Mouse (Mus musculus): ENCODE measurements at regions not wholly inside any gene's neighbourhood (a gene's known extent, or its start where the extent isn't known, plus 50 kb on each side); places are given as distances from the start of the nearest gene placed in this dataset.

DNA sequence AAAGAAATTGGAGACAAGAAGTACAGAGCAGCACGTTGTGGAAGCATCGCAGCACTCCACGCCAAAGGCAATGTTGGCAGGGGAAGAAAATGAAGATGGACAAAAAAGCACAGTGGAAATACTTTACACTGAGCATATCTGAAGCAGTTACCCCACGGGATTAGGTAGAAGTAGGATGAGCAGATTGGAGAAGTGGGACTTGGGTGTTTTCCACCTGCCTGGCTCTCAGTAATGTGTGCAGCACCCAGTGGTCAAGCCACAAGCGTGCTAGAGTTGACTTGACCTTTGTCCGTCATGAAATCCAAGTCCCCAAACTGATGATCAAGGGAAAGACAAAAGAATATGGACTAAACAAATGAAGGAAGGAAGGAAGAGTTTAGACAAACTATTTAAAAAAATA is 235.1 kb upstream of the Btg1 start:
- no peak overlapping the region for H3K4me2 ChIP-seq
- no peak overlapping the region for H3K4me3 ChIP-seq (replicated peaks)
- no peaks in the 10 kb centered on the region for H3K27me3 ChIP-seq (replicated peaks)
- no peaks in the 10 kb centered on the region for H3K36me3 ChIP-seq
- ATAC-seq (ENCODE audit: insufficient read depth, low FRiP score, low read depth), result no peak
- H3K9ac ChIP-seq, result no peak overlapping the region
- WGBS, result 82% methylated on average over 6 of the region's 6 CpGs
- H3K9me3 ChIP-seq, result no peaks in the 10 kb centered on the region
- H3K27ac ChIP-seq, result no peak overlapping the region
- no peaks in the 10 kb centered on the region for H3K4me1 ChIP-seq

DNA sequence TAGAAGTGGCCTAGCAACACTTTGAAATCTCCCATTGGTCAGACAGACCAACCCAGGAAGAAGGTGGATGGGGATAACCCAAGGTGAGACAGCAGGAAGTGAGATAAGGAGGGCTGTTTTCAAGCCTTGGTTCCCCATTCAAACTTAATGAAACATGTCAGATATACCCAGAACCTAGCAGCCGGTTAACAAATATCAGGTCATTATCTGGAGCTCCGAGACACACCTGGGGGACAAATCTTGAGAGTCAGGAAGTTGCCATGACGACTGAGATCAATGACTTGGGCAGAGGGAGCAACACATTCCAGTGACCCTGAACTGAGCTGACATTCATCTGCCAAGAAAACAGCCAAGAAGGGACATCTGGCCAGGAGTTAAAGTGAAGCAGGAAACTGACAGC is 225.1 kb upstream of the Btg1 start:
- Histone ChIP-seq H3K9me3 (no peaks in the 10 kb centered on the region), H3K4me3 (replicated peaks) (no peak overlapping the region), H3K4me2 (no peak overlapping the region), H3K36me3 (no peaks in the 10 kb centered on the region), H3K27ac (no peak overlapping the region), H3K4me1 (no peaks in the 10 kb centered on the region), H3K27me3 (replicated peaks) (no peaks in the 10 kb centered on the region), H3K9ac (no peak overlapping the region)
- no peak for ATAC-seq (ENCODE audit: insufficient read depth, low FRiP score, low read depth)
- 44% methylated on average over 3 of the region's 3 CpGs for WGBS

DNA sequence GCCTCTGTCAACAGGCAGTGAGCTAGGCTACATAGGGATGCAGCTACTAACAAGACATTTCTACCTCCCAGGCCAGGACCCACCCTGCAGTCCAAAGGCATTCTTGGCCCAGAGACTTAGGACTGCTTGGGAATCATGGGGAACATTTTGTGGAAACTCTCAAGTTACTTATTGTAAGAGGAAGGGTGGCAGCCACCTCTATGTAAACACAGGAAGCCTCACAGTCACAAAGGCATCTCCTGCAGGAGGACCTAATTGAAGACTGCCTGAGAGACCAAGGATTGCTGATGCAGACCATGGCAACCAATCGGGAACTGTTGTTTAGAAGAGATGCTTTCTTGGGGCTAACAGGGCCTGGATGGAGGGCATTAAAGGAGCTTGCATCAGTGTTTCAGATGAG is 224.0 kb upstream of the Btg1 start:
- H3K36me3 ChIP-seq, result no peaks in the 10 kb centered on the region
- H3K4me3 ChIP-seq (replicated peaks), result no peak overlapping the region
- H3K4me2 ChIP-seq, result no peak overlapping the region
- no peaks in the 10 kb centered on the region for H3K9me3 ChIP-seq
- no peak for ATAC-seq (ENCODE audit: insufficient read depth, low FRiP score, low read depth)
- 75% methylated on average over 1 of the region's 1 CpGs for WGBS
- no peak overlapping the region for H3K9ac ChIP-seq
- H3K4me1 ChIP-seq, result no peaks in the 10 kb centered on the region
- H3K27ac ChIP-seq, result no peak overlapping the region
- no peaks in the 10 kb centered on the region for H3K27me3 ChIP-seq (replicated peaks)

DNA sequence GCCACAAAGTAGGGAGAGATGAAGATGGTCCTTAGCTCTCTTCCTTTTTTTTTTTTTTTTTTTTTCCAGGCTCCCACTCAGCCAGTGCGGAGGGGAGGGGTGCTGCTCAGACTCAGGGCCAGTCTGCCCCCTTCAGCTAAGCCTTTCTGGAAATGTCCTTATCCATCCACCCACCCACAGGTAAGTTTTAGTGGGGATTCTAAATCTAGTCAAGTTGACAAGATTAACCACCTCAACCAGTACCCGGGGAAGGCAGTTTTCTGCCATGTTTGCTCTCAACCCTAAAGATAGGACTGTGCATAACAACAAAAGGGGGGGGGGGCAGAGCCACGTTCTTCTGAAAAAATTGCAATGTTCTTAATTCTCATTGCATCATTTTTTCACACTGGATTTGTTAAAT is 222.6 kb upstream of the Btg1 start:
- Histone ChIP-seq H3K4me2 (no peak overlapping the region), H3K27ac (no peak overlapping the region), H3K4me3 (replicated peaks) (no peak overlapping the region), H3K9ac (no peak overlapping the region), H3K27me3 (replicated peaks) (no peaks in the 10 kb centered on the region), H3K4me1 (no peaks in the 10 kb centered on the region), H3K36me3 (no peaks in the 10 kb centered on the region), H3K9me3 (no peaks in the 10 kb centered on the region)
- WGBS, result 80% methylated on average over 3 of the region's 3 CpGs
- no peak for ATAC-seq (ENCODE audit: insufficient read depth, low FRiP score, low read depth)

DNA sequence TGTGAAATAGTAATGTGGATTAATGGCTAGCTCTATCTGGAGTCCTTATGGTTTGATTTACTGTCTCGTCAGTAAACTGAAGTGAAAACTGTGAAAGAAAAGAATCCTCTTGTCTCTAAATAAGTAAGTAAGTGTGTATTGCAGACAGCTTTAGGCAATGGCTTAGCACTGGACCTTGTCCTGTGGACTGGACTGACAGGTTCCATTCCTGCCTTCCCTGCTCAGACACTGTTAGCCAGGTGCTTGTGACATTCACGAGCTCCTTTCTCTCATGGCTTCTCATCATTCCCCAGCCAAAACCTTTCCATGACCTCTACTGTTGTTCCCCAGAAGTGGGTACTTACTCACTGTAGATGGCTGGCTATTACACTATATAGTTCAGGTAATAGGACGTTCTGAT is 221.8 kb upstream of the Btg1 start:
- no peak for ATAC-seq (ENCODE audit: insufficient read depth, low FRiP score, low read depth)
- no peak overlapping the region for H3K27ac ChIP-seq
- no peak overlapping the region for H3K4me2 ChIP-seq
- 56% methylated on average over 3 of the region's 3 CpGs for WGBS
- H3K36me3 ChIP-seq, result no peaks in the 10 kb centered on the region
- no peak overlapping the region for H3K4me3 ChIP-seq (replicated peaks)
- H3K9ac ChIP-seq, result no peak overlapping the region
- H3K9me3 ChIP-seq, result no peaks in the 10 kb centered on the region
- no peaks in the 10 kb centered on the region for H3K27me3 ChIP-seq (replicated peaks)
- H3K4me1 ChIP-seq, result no peaks in the 10 kb centered on the region

DNA sequence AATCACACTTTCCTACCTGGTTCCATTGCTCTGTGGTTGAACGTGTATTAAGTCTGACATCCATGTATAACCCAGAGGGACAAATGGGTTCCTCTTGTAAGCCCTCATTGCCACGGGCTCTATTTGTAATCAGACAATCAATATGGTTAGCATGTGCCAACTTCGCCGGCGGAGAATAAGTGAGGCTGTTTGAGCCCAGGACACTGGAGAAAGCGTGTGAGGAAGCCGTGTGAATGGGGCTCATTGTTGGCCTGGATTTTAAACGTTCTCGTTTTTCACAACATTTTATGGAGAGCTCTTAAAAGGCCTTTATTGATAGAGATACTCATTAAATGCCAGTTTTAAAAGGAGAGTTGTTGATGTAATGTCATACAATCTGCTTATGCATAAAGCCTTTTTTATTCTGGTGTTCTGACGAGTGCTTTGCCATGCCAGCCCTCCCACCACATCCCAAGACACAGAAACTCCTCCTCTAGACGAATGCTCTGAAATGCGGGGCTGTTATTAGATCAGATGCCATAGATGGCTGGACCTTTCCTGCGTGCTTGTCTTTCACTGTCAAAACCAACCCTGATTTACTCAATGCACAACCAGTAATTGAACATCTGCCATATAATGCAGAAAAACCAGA is 218.8 kb upstream of the Btg1 start:
- Histone ChIP-seq H3K4me1 (no peaks in the 10 kb centered on the region), H3K27ac (no peak overlapping the region), H3K4me3 (replicated peaks) (no peak overlapping the region), H3K4me2 (no peak overlapping the region), H3K9me3 (no peaks in the 10 kb centered on the region), H3K27me3 (replicated peaks) (no peaks in the 10 kb centered on the region), H3K36me3 (no peaks in the 10 kb centered on the region), H3K9ac (no peak overlapping the region)
- ATAC-seq (ENCODE audit: insufficient read depth, low FRiP score, low read depth), result no peak
- WGBS, result 64% methylated on average over 13 of the region's 13 CpGs

DNA sequence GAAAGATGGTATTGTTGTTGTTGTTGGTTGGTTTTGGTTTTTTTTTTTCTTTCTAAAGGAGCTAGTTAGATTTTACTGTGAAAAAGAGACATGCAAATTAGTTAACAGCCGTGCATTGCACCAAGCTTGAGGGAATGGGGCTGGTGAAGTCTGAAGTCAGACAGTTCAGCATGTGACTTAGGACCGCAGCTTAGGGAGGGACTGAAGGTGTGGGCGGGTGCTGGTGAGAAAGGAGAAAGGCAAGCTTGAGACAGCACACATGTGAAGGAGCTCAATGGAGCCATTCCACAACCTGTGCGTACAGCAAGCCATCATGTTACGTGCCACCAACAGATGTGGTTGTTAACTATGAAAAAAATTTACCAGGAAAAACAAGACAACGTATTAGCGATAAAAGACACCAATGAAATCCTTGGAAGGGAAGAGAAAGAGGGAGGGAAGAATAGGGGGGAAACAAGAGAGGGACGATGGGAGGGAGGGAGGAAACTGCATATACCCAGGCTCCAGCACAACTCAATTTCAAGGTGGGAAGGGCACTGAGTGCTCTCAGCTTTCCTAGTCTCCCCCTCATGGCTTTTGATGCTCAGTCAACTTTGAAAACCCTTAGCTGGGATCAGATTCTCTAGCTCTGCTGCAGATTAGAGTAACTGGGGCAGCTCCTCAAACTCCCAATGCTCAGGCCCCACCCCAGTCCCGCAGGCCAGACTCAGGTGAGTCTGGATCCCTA is 218.1 kb upstream of the Btg1 start:
- Histone ChIP-seq H3K4me2 (no peak overlapping the region), H3K4me1 (no peaks in the 10 kb centered on the region), H3K9ac (no peak overlapping the region), H3K27me3 (replicated peaks) (no peaks in the 10 kb centered on the region), H3K27ac (peak overlapping the region; percentile 11; the same call in 1 of the 2 replicates), H3K4me3 (replicated peaks) (no peak overlapping the region), H3K9me3 (no peaks in the 10 kb centered on the region), H3K36me3 (no peaks in the 10 kb centered on the region)
- ATAC-seq (ENCODE audit: insufficient read depth, low FRiP score, low read depth), result no peak
- 84% methylated on average over 9 of the region's 9 CpGs for WGBS

DNA sequence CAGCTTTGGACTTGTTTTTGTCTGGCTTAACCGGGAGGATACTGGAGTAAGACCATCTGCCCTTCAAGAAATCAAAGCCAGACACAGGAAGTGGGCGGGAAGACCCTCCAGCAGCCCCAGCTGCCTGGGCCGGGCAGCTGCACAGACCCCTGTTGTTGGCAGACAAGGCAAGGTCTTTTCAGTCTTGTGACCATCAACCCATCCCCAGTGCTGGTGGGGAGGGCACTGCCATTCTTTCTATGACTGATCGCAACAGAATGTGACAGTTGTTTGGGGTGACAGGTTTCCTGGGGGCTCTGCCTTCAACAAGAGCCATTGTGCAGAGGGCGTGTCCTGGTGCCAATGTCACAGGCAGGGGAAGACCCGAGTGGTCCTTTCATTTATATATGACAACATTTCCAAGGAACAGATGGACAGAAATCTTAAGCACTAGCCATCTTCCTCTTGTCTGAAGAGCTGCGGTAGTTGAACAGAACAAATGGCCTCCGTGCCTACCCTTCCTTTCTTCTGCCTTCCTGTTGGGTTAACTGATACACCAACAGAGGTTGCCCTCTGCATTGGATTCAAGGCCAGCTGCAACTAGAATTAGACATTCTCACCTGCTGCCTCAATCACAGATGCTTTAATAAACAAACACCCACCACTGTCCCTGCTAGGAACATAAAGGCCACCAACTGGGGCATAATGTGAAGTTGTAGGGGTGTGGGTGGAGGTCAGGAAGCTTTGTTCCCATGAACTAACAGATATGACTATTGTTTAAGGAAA is 217.0 kb upstream of the Btg1 start:
- H3K4me3 ChIP-seq (replicated peaks), result no peak overlapping the region
- H3K9me3 ChIP-seq, result no peaks in the 10 kb centered on the region
- H3K27ac ChIP-seq, result 0 out of 2 replicates have a peak overlapping the region, but pooled peaks have one; percentile 11
- 70% methylated on average over 8 of the region's 8 CpGs for WGBS
- ATAC-seq (ENCODE audit: insufficient read depth, low FRiP score, low read depth), result no peak; the same call in 1 of the 2 replicates
- H3K9ac ChIP-seq, result no peak overlapping the region
- no peak overlapping the region for H3K4me2 ChIP-seq
- H3K36me3 ChIP-seq, result no peaks in the 10 kb centered on the region
- H3K27me3 ChIP-seq (replicated peaks), result no peaks in the 10 kb centered on the region
- H3K4me1 ChIP-seq, result no peaks in the 10 kb centered on the region

DNA sequence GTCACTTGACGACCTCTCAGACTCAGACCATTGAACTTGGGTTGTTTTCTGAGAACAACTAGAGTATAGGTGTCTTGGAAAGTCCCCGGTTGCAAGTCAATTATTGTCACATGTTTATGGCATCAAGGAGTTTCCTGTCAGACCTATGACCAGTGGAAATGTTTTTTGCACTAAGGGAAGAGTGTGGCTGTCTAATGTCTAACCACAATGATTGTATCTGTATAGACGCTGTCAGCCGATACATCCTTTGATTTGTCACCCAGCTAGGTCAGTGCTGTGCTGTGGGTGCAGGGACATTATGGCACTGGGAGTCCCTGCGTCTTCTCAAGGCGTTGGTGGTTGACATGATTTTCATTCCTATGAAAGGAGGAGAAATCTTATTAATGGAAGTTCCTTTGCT is 216.0 kb upstream of the Btg1 start:
- H3K27me3 ChIP-seq (replicated peaks), result no peaks in the 10 kb centered on the region
- no peak overlapping the region for H3K4me2 ChIP-seq
- 83% methylated on average over 6 of the region's 6 CpGs for WGBS
- no peak for ATAC-seq (ENCODE audit: insufficient read depth, low FRiP score, low read depth)
- H3K9ac ChIP-seq, result no peak overlapping the region
- no peak overlapping the region for H3K4me3 ChIP-seq (replicated peaks)
- no peaks in the 10 kb centered on the region for H3K9me3 ChIP-seq
- no peaks in the 10 kb centered on the region for H3K36me3 ChIP-seq
- H3K27ac ChIP-seq, result no peak overlapping the region
- no peaks in the 10 kb centered on the region for H3K4me1 ChIP-seq

DNA sequence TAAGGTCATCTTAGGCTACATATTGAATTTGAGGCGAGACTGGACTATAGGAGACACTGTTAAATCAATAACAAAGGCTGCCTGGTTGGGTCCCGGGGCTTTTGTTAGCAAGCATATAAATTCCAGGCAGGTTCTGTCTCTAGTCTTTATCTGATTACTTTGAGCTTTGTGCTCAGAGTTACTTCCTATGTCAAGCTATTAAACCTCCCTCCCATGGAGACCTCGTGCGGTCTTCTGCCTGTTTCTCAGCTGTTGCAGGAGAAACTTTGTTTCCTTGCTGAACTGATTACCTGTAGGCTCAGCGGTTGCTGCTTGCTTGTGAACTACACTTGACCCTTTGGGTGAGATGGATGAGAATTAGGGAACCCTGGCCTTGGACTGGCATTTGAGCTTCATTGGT is 210.5 kb upstream of the Btg1 start:
- H3K4me2 ChIP-seq, result no peak overlapping the region
- no peak overlapping the region for H3K9ac ChIP-seq
- ATAC-seq (ENCODE audit: insufficient read depth, low FRiP score, low read depth), result no peak
- no peaks in the 10 kb centered on the region for H3K9me3 ChIP-seq
- H3K27ac ChIP-seq, result no peak overlapping the region
- 59% methylated on average over 5 of the region's 5 CpGs for WGBS
- H3K4me1 ChIP-seq, result no peaks in the 10 kb centered on the region
- no peak overlapping the region for H3K4me3 ChIP-seq (replicated peaks)
- no peaks in the 10 kb centered on the region for H3K36me3 ChIP-seq
- no peaks in the 10 kb centered on the region for H3K27me3 ChIP-seq (replicated peaks)

DNA sequence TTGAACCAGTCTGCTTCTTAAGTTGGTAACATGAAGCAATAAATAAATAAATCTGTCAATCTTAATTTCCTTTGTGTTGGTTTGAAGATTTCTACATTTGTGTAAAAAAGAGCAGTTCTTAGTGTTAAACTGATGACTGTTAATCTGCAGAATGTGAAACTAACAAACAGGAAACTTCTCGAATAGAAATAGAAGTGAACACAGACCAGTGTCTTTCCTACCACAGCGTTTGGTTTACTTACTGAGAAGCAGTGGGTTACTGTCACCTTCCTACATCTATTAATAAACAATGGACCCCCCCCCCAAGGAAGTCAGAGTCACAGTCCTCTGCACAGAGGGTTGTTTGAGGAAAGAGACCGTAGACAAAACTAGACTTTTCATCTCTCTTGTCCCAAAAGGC is 209.0 kb upstream of the Btg1 start:
- H3K9ac ChIP-seq, result no peak overlapping the region
- no peak overlapping the region for H3K4me3 ChIP-seq (replicated peaks)
- no peaks in the 10 kb centered on the region for H3K36me3 ChIP-seq
- H3K4me2 ChIP-seq, result no peak overlapping the region
- H3K27me3 ChIP-seq (replicated peaks), result no peaks in the 10 kb centered on the region
- H3K27ac ChIP-seq, result no peak overlapping the region
- WGBS, result 59% methylated on average over 3 of the region's 3 CpGs
- no peaks in the 10 kb centered on the region for H3K4me1 ChIP-seq
- no peaks in the 10 kb centered on the region for H3K9me3 ChIP-seq
- no peak for ATAC-seq (ENCODE audit: insufficient read depth, low FRiP score, low read depth)

DNA sequence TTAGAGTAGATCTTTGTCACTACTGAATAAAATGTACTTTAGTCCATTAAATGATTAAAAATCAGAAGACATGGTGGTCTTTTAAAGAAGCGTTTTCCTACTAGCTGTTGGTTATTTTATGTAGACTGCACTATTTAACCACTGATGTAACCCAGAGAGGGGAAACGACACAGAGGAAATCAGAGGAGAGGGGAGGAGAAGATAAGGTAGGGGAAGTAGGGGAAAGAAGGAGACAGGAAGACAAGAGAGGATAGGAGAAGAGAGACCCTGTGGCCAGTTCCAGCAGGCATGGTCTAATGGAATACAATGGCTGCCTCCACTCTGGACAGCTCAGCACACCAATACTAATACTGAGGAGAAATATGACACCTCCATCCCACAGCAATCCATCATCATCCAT is 208.6 kb upstream of the Btg1 start:
- no peaks in the 10 kb centered on the region for H3K27me3 ChIP-seq (replicated peaks)
- H3K4me3 ChIP-seq (replicated peaks), result no peak overlapping the region
- H3K36me3 ChIP-seq, result no peaks in the 10 kb centered on the region
- no peak overlapping the region for H3K9ac ChIP-seq
- no peak overlapping the region for H3K27ac ChIP-seq
- H3K9me3 ChIP-seq, result no peaks in the 10 kb centered on the region
- H3K4me1 ChIP-seq, result no peaks in the 10 kb centered on the region
- no peak for ATAC-seq (ENCODE audit: insufficient read depth, low FRiP score, low read depth)
- H3K4me2 ChIP-seq, result no peak overlapping the region
- WGBS, result 49% methylated on average over 2 of the region's 2 CpGs

All from stomach, embryonic 15.5 days (tissue).